Mouse (Mus musculus) kidney, postnatal 14 days (tissue): ENCODE results near the gene Kcnk4.

Source experiments
- DNase-seq: peaks from one replicate; pipeline ENCODE4 v3.0.0; 2022; ENCODE audit warnings: mixed read lengths

The Kcnk4 gene

GRCm38 (mm10) chr19:6934195-6934977, at the start of gene Kcnk4:
Kcnk4 (minus strand) TSS chr19:6934515.
- no peak for DNase-seq

DNA sequence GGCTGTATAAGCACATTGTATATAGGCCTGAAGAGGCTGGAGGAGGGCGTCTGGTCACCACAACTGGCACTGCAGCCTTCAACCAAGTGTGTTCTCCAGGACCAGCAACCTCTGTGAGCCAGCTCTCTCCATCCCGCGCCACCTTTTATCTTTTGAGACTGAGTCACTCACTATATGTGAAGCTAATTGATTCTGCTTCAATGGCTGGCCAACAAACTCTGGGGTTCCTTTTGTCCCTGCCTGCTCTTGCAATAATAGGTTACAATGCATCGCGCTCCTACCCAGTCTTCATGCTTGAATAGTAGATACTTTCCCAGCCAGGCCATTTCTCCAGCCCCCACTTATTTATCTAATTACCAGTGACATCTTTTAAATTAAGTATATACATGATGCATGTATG, 49.3 kb upstream of the Kcnk4 start:
- DNase-seq: no peak

DNA sequence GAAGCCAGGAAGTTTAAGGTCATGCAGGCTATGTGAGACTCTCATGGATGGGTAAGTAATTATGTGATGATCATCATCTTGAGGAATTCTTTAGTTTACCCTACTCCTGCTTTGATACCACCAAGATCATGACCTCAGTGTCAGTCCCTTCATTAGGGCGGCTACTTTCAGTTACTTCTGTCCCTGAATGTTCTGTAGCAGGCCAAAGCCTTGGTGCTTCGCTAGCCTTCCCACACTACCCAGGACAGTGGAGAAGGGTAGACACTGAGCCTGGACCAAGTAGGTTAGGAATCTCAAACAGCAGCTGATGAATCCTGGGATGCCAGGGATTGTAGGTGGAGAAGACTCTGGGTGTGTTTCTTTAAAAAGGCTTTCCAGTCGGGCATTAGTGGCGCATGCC, 47.1 kb upstream of the Kcnk4 start:
- no peak for DNase-seq

- peak; percentile 99 for DNase-seq
Measured at GRCm38 (mm10) chr19:6980381-6981093, 46.2 kb upstream of the Kcnk4 start, which contains the start of gene Fkbp2. Fkbp2 (minus strand) TSS chr19:6980501.

GRCm38 (mm10) chr19:6979486-6980380, 45.4 kb upstream of the Kcnk4 start:
- peak; percentile 100 for DNase-seq

DNA sequence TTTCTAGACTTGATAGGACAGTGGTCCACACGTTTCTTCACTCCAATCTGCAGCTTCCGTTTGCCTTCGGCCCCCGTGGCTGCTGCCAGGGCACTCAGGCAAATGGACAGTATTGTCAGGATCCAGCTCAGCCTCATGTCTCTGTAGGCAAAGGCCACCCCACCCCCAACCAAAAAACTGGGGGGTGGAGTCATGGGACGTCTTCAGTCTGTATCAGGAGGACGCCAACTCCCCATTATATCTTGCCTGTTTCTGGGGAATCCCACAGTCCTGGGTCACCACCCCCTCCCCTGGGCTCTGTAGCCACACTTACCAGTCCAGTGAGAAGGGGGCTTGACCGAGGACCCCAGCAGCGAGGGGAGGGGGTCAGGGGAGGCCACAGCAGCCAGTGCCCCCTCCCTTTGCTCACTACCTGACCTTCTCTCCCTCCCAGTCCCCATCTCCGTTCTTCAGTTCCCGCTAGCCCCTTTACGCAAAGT, 44.7 kb upstream of the Kcnk4 start:
- DNase-seq: peak; percentile 43

DNA sequence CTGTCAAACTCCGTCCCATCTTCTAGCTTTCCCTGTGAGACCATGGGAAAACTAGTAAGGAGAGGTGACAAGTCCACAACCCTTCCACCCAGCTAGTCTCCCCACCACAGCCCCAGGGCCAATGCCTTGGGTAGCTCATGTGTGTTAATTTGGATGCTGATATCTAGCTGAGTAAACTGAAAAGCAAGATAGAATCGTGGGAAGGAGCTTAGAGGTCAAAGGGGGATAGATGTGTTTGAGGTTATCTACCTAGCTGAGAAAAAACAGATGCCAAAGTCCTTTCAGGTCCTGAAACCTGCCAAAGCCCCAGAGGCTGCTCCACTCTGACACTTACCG, 44.3 kb upstream of the Kcnk4 start:
- no peak for DNase-seq

DNA sequence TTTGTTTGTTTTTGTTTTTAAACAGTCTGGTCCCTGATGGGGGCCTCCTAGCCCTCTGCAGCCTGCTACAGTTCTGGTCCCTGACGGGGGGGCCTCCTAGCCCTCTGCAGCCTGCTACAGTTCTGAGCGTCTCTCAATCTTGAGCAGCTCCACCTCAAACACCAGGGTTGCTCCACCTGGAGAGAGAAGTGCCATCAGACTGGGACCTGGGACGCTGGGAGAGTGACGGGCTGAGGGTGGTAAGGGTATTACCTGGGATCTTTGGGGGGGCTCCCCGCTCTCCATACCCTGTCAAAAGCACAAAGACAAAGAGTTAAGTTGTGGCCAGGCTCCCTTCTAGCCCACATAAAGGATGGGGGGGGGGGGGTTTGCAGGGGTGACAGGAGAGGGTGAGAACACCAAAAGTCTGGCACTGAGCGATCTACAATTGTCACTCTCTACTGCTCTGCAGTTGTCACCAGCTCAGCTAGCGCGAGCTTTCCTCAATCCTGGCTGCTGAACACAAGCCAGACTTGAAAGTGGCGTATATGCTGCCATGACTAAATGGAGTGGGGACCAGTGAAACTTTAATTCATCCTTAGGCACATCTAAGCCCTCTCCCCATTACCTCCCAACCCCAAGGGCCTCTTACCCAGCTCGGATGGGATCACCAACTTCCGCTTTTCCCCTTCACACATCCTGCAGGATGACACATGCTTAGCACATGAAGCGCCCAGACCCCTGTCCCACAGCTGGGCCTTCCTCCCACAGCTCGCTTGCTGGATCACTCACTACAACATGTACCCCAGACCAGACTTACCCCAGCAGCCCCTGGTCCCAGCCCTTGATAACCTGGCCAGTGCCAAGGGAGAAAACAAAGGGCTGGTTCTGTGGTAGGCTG, 43.7 kb upstream of the Kcnk4 start:
- DNase-seq: no peak

GRCm38 (mm10) chr19:6975537-6976521, 41.5 kb upstream of the Kcnk4 start, which contains the start of gene Plcb3:
Plcb3 (minus strand) TSS chr19:6976470.
- DNase-seq: peak; percentile 76

DNA sequence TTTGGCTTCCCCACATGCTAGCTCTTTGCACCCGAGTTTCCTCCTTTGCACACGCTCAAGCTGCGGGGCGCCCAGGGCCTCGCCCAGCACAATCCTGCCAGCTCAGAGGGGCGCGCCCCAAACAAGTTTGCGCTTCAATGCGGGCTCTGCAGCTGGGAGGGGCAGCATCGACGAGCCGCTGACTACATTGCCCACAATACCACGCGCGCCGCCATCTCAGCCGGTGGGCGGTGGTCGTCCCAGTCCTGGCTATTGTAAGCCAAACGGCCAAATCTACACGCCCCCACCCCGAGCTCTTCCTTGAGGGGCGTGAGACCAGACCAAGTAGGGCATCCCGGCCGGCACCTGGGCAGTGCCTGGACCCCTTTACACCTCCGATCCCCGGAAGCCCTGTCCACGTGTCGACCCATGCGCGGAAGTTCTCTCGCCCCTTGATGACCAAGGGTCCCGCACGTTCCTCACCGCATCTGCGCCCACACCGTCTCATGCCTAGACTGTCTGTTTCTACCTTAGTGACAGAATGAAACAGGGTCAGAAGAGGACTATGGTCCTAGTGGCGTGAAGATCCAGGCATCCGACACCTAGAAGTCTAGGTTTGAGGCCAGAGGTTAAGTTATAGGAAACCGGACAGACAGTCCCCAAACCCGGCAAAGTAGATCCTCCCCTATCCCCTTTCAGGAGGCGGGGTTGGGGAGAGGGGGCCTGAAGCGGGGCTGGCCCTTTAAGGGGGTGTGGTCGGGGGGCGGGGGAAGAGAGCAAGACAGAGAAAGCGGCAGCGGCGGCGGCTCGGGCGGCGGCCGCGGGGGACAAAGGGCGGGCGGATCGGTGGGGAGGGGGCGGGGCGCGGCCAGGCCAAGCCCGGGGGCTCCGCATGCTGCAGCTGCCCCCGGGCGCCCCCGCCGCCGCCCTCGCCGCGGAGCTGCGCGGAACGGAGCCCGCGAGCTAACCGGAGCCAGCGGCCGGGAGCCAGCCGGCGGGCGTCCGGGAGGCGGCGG, 40.2 kb upstream of the Kcnk4 start, which contains the start of gene Ppp1r14b:
Gene Ppp1r14b, plus strand, starts transcription at position 758 of the 995 bp plus-strand sequence.
- DNase-seq: peak; percentile 89

GRCm38 (mm10) chr19:6973581-6974190, 39.4 kb upstream of the Kcnk4 start:
- no peak for DNase-seq

- no peak for DNase-seq
Measured at GRCm38 (mm10) chr19:6972247-6972917, 38.1 kb upstream of the Kcnk4 start.

DNA sequence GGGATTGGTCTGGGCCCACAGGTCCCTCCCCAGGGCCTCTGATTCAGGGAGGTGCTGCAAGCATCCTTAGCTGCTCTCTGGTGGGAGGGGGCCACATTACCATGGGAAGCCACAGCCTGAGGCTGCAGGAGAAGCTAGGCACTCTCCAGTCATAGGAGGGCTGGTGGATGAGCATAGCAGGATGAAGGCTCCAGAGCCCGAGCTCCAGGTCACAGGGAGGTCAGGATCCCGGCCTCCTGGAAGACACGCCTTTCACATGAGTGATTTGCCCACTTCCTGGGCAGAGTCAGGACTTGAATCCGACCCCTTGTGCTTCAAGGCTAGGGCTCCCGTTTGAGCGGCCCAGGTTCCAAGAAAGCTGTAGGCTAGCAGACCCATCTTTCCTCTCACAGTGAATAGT, 37.3 kb upstream of the Kcnk4 start:
- DNase-seq: no peak

DNA sequence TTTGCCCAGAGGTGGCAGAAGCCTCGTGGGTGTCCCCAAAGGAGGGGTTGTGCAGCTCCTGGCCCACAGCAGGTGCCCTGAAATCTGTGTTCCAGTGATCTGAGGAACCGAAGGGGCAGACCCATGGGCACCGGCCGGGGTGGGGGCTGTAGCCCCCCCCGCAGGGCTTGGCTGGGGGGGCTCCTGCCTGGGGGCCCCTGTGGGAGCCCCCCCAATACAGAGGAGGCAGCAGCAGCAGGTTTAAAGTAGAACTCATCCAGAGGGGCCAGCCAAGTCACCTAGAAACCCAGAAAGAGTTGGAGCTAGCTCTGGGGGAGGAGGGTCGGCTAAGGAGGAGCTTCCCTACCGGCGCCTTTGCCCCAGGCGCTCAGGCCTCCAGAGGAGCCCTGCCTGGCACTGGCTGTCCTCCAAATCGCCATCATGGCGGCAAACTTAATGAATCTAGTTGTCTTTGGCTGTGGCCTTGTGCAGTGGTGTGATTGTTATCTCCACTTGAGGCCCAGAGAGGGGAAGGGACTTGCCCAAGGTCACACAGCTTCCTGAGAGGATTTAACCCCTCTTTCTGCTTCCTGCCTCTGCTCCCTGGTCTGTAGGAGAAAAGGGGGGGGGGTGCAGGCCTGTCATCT, 36.3 kb upstream of the Kcnk4 start:
- no peak for DNase-seq

DNA sequence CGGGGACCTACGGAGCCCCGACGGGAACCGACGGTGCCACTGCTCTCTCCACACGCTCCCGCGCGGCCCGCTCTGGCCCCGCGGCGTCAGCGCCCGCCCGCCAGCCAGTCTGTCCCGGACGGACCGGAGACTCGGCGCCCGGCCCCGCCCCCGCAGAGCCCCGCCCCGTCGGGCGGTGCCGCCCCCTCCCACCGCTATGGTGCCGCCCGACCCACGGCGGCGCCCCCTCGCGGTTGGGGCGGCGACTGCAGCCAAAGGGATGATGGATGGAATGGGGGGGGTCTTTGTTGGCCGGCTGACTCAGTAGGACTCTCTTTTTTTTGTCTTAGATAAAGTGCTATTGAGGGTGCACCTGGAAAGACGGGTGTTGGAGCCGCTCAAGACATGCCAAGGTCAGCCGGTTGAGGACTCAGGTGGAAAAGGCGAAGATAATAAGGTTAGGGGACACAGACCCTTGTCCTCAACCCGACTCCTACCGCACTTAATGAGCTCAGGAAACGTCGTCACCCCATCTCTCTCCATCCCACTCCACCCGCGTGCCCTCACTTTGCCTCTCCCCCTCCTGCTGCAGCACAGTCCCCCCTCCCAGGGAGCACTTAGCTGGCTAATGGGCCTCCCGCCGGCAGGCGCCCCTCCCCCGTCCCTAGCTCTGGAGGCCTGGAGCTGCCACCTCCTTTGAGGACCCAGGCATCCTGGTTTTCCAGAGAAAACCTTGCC, 35.5 kb upstream of the Kcnk4 start:
- peak; percentile 89 for DNase-seq

DNA sequence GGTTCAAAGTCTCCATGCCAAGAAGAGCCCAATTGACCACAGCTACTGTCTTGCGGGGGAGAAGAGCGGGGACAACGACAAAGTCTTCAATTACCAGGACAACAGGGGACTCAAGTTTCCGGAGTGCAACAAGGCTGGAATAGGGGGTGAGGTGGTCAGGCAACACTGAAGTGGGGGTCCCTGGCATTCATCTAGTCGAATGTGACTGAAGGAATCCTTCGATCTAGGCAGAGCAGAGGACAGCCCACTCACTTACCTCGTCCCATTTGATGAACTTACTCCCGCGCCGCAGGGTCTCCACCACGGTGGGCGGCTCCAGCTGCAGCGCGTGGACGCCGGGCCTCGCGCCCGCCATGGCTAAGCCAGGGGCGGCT, 35.0 kb upstream of the Kcnk4 start:
- no peak for DNase-seq
